Comparison of ENCODE assay signal across 14 mouse cellular contexts in the genomic region with DNA sequence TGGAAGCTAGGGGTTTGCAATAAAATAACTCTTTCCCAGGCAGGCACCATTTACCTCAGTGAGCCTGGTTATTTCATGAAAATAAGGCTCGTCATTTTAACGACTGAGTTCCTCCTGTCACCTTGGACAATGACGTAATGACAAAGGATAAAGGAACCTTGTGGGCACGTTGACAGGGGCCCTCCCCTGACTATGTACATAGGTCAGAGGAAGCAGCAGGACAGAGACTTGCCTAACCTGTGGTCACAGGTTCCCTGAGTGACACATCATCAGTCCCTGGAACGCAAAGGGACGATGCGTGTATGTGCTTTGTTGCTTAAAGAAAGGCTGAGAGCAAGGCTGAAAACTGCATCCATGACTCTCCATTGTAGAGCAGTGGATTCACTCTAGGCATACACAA. TPM values are rescaled to one million over a fixed set of nuclear protein-coding genes. Genes with fewer than 3 reads are reported as not detected.
A peak's percentile ranks its signal among the peaks of the same experiment; 100 is the strongest.
DNase-seq lines count a peak whose midpoint lies in the region; ATAC-seq lines count a peak whose summit lies in the region.
"Had no signal": no experiment of that assay in that cellular context is flagged by ENCODE, and none has a peak within 500 bp of the region (broad histone marks: within the 10 kb centered on the region; RNA-seq: fewer than 3 reads in every experiment).

No protein-coding gene starts in this region.

- H3K27me3 ChIP-seq in forebrain, embryonic 15.5 days = no peaks in the 10 kb centered on the region
- no peaks in the 10 kb centered on the region for H3K27me3 ChIP-seq in limb, embryonic 10.5 days (ENCODE audit: low read depth, poor library complexity, severe bottlenecking)
- H3K27me3 ChIP-seq in neural tube, embryonic 13.5 days = no peaks in the 10 kb centered on the region
- no peaks in the 10 kb centered on the region for H3K27me3 ChIP-seq in kidney, embryonic 14.5 days (ENCODE audit: control insufficient read depth, insufficient read depth, low read length)
- H3K27me3 ChIP-seq: embryonic facial prominence, embryonic 13.5 days; heart, embryonic 15.5 days had no signal

- no peaks in the 10 kb centered on the region for H3K9me3 ChIP-seq in forebrain, embryonic 15.5 days
- H3K9me3 ChIP-seq in limb, embryonic 10.5 days (replicated peaks) = no peaks in the 10 kb centered on the region
- H3K9me3 ChIP-seq in neural tube, embryonic 13.5 days = no peaks in the 10 kb centered on the region
- no peaks in the 10 kb centered on the region for H3K9me3 ChIP-seq in kidney, embryonic 14.5 days (ENCODE audit: control insufficient read depth, low read length)
- H3K9me3 ChIP-seq: embryonic facial prominence, embryonic 13.5 days; heart, embryonic 15.5 days had no signal

- DNase-seq in cerebellum, postnatal 10 days = no peak
- no peak for DNase-seq in limb, embryonic 10.5 days (ENCODE audit: low spot score)
- no peak for DNase-seq in right cerebral cortex, postnatal 4 days
- no peak for DNase-seq in layer of hippocampus, adult 11-12 months (ENCODE audit: low spot score)
- DNase-seq: adrenal gland, postnatal 10 days; cerebellum, adult 11 months; kidney, postnatal 14 days; thymus, postnatal 4 days had no signal

- peaks cover 36% of the 10 kb centered on the region for H3K36me3 ChIP-seq in forebrain, embryonic 15.5 days
- peaks cover 8% of the 10 kb centered on the region; the same call in 1 of the 2 replicates for H3K36me3 ChIP-seq in limb, embryonic 10.5 days
- peaks cover 53% of the 10 kb centered on the region for H3K36me3 ChIP-seq in neural tube, embryonic 13.5 days
- H3K36me3 ChIP-seq in kidney, embryonic 14.5 days (ENCODE audit: control insufficient read depth, insufficient read depth, low read length) = peaks cover 7% of the 10 kb centered on the region; the same call in 1 of the 2 replicates
- H3K36me3 ChIP-seq: embryonic facial prominence, embryonic 13.5 days had no signal

- 0 out of 2 replicates have a peak overlapping the region, but pooled peaks have one; percentile 29 for H3K9ac ChIP-seq in forebrain, embryonic 15.5 days (replicated peaks)
- peak overlapping the region; percentile 49 for H3K9ac ChIP-seq in neural tube, embryonic 13.5 days
- H3K9ac ChIP-seq in kidney, embryonic 14.5 days (ENCODE audit: low read depth, low read length) = no peak overlapping the region
- H3K9ac ChIP-seq: embryonic facial prominence, embryonic 13.5 days; heart, embryonic 15.5 days had no signal

- peak overlapping the region; percentile 36; the same call in 1 of the 2 replicates for H3K4me2 ChIP-seq in forebrain, embryonic 15.5 days (replicated peaks)
- peak overlapping the region; percentile 38 for H3K4me2 ChIP-seq in neural tube, embryonic 13.5 days
- no peak overlapping the region for H3K4me2 ChIP-seq in kidney, embryonic 14.5 days (replicated peaks; ENCODE audit: low read depth, low read length)
- H3K4me2 ChIP-seq: embryonic facial prominence, embryonic 13.5 days; heart, embryonic 15.5 days had no signal

- ATAC-seq in cerebellum, adult (ENCODE audit: insufficient number of reproducible peaks, low FRiP score, low TSS enrichment) = 0 out of 2 replicates have a peak, but pooled peaks have one; percentile 27
- ATAC-seq in forebrain, embryonic 15.5 days (replicated peaks) = no peak
- ATAC-seq in neural tube, embryonic 13.5 days (ENCODE audit: low read depth) = no peak
- ATAC-seq in kidney, embryonic 14.5 days (ENCODE audit: low FRiP score, low TSS enrichment) = no peak

- peak overlapping the region; percentile 49 for H3K27ac ChIP-seq in forebrain, embryonic 15.5 days (replicated peaks)
- peak overlapping the region; percentile 38 for H3K27ac ChIP-seq in limb, embryonic 10.5 days
- peak overlapping the region; percentile 78 for H3K27ac ChIP-seq in neural tube, embryonic 13.5 days (replicated peaks)
- H3K27ac ChIP-seq in kidney, embryonic 14.5 days (ENCODE audit: low read depth, low read length) = no peak overlapping the region
- H3K27ac ChIP-seq: embryonic facial prominence, embryonic 13.5 days; heart, embryonic 15.5 days had no signal

- WGBS in forebrain, embryonic 15.5 days = 16% methylated on average over 7 of the region's 7 CpGs
- 80% methylated on average over 7 of the region's 7 CpGs for WGBS in limb, embryonic 10.5 days
- WGBS in neural tube, embryonic 13.5 days = 55% methylated on average over 7 of the region's 7 CpGs
- WGBS in kidney, embryonic 14.5 days = 67% methylated on average over 7 of the region's 7 CpGs

- H3K4me1 ChIP-seq in forebrain, embryonic 15.5 days = peaks cover 87% of the 10 kb centered on the region
- H3K4me1 ChIP-seq in limb, embryonic 10.5 days = peaks cover 32% of the 10 kb centered on the region
- peaks cover 80% of the 10 kb centered on the region for H3K4me1 ChIP-seq in neural tube, embryonic 13.5 days (replicated peaks)
- H3K4me1 ChIP-seq in kidney, embryonic 14.5 days (ENCODE audit: control insufficient read depth, insufficient read depth, low read length) = peaks cover 10% of the 10 kb centered on the region

- no peak overlapping the region for H3K4me3 ChIP-seq in forebrain, embryonic 15.5 days
- H3K4me3 ChIP-seq in limb, embryonic 10.5 days = no peak overlapping the region
- H3K4me3 ChIP-seq in neural tube, embryonic 13.5 days = no peak overlapping the region
- no peak overlapping the region for H3K4me3 ChIP-seq in kidney, embryonic 14.5 days (ENCODE audit: low read length)
- H3K4me3 ChIP-seq: embryonic facial prominence, embryonic 13.5 days; heart, embryonic 15.5 days had no signal

RNA-seq across cellular contexts. Expression of a gene that starts 13.4 kb away (rescaled TPM):
- polyA plus RNA-seq in forebrain, embryonic 15.5 days (2015; fragmentation: Nextera tagmentation; extraction: Ambion mirVana) = 1,899 and 1,916 TPM in 2 replicates
- polyA plus RNA-seq in limb, embryonic 10.5 days (2016; fragmentation: Nextera tagmentation; extraction: Ambion mirVana) = 60.1 and 64.6 TPM in 2 replicates
- polyA plus RNA-seq in neural tube, embryonic 13.5 days (2015; fragmentation: Nextera tagmentation; extraction: Ambion mirVana) = 1,780 and 1,799 TPM in 2 replicates
- 44.2 and 55.1 TPM in 2 replicates for polyA plus RNA-seq in kidney, embryonic 14.5 days (2014; fragmentation: Nextera tagmentation; extraction: Ambion mirVana)

Comparison
In these comparisons a context has a peak if more than half of its experiments do, and no peak if none do; other contexts are left out.
1. RNA of a gene that starts 13.4 kb away (polyA plus RNA-seq): 1,899 to 1,916 TPM in forebrain, embryonic 15.5 days and 1,780 to 1,799 TPM in neural tube, embryonic 13.5 days; 60.1 to 64.6 TPM in limb, embryonic 10.5 days and 44.2 to 55.1 TPM in kidney, embryonic 14.5 days; every median in the first group is over 10 times any median in the second.